Mouse (Mus musculus): ENCODE results near the gene Olfr1160. TPM values are rescaled to one million over a fixed set of nuclear protein-coding genes. Genes with fewer than 3 reads are reported as not detected.

The Olfr1160 gene
- not detected for polyA plus RNA-seq (2015; fragmentation: Illumina TruSeq; extraction: RNeasy Lipid Tissue Mini Kit (QIAGEN cat#74804); ENCODE audit: insufficient read depth, low read depth, low replicate concordance)

GRCm38 (mm10) chr2:88007515-88008318, at the start of gene Olfr1160:
Olfr1160 (minus strand) TSS chr2:88008268.

GRCm38 (mm10) chr2:88051029-88051428, 43.0 kb upstream of the Olfr1160 start, which contains the start of gene Olfr1162:
Olfr1162 (minus strand) TSS chr2:88051129.

GRCm38 (mm10) chr2:88037599-88037998, 29.5 kb upstream of the Olfr1160 start, which contains the start of gene Olfr73:
Olfr73 (minus strand) TSS chr2:88037699.

GRCm38 (mm10) chr2:88022474-88022873, 14.4 kb upstream of the Olfr1160 start, which contains the start of gene Olfr1161:
Olfr1161 (plus strand) TSS chr2:88022774.

GRCm38 (mm10) chr2:87989813-87990212, 18.3 kb downstream of the Olfr1160 start, which contains the start of gene Olfr1158:
Olfr1158 (plus strand) TSS chr2:87990113.

GRCm38 (mm10) chr2:87974563-87974962, 33.5 kb downstream of the Olfr1160 start, which contains the start of gene Olfr74:
Olfr74 (minus strand) TSS chr2:87974663.

GRCm38 (mm10) chr2:87968199-87968598, 39.9 kb downstream of the Olfr1160 start, which contains the start of gene Olfr1157:
Olfr1157 (minus strand) TSS chr2:87968299.

GRCm38 (mm10) chr2:87953000-87953399, 55.1 kb downstream of the Olfr1160 start, which contains the start of gene Olfr1156:
Olfr1156 (minus strand) TSS chr2:87953100.

Other genes with a start within 250 kb of the Olfr1160 start
- not detected for gene Olfr152, start 228.8 kb downstream of the Olfr1160 start, polyA plus RNA-seq (2015; fragmentation: Illumina TruSeq; extraction: RNeasy Lipid Tissue Mini Kit (QIAGEN cat#74804); ENCODE audit: insufficient read depth, low read depth, low replicate concordance)
- gene Olfr1143, start 207.7 kb downstream of the Olfr1160 start, polyA plus RNA-seq (2015; fragmentation: Illumina TruSeq; extraction: RNeasy Lipid Tissue Mini Kit (QIAGEN cat#74804); ENCODE audit: insufficient read depth, low read depth, low replicate concordance), result not detected
- gene Olfr1145, start 198.4 kb downstream of the Olfr1160 start, polyA plus RNA-seq (2015; fragmentation: Illumina TruSeq; extraction: RNeasy Lipid Tissue Mini Kit (QIAGEN cat#74804); ENCODE audit: insufficient read depth, low read depth, low replicate concordance), result not detected
- gene Olfr1148, start 177.7 kb downstream of the Olfr1160 start, polyA plus RNA-seq (2015; fragmentation: Illumina TruSeq; extraction: RNeasy Lipid Tissue Mini Kit (QIAGEN cat#74804); ENCODE audit: insufficient read depth, low read depth, low replicate concordance), result not detected
- gene Olfr1150-ps1, start 164.3 kb downstream of the Olfr1160 start, polyA plus RNA-seq (2015; fragmentation: Illumina TruSeq; extraction: RNeasy Lipid Tissue Mini Kit (QIAGEN cat#74804); ENCODE audit: insufficient read depth, low read depth, low replicate concordance), result not detected
- not detected for gene Olfr1151, start 152.4 kb downstream of the Olfr1160 start, polyA plus RNA-seq (2015; fragmentation: Illumina TruSeq; extraction: RNeasy Lipid Tissue Mini Kit (QIAGEN cat#74804); ENCODE audit: insufficient read depth, low read depth, low replicate concordance)
- gene Olfr1152, start 141.8 kb downstream of the Olfr1160 start, polyA plus RNA-seq (2015; fragmentation: Illumina TruSeq; extraction: RNeasy Lipid Tissue Mini Kit (QIAGEN cat#74804); ENCODE audit: insufficient read depth, low read depth, low replicate concordance), result not detected
- gene Olfr1153, start 113.3 kb downstream of the Olfr1160 start, polyA plus RNA-seq (2015; fragmentation: Illumina TruSeq; extraction: RNeasy Lipid Tissue Mini Kit (QIAGEN cat#74804); ENCODE audit: insufficient read depth, low read depth, low replicate concordance), result not detected
- not detected for gene Olfr1154, start 103.1 kb downstream of the Olfr1160 start, polyA plus RNA-seq (2015; fragmentation: Illumina TruSeq; extraction: RNeasy Lipid Tissue Mini Kit (QIAGEN cat#74804); ENCODE audit: insufficient read depth, low read depth, low replicate concordance)
- gene Olfr1155, start 63.1 kb downstream of the Olfr1160 start, polyA plus RNA-seq (2015; fragmentation: Illumina TruSeq; extraction: RNeasy Lipid Tissue Mini Kit (QIAGEN cat#74804); ENCODE audit: insufficient read depth, low read depth, low replicate concordance), result not detected
- gene Olfr1156, start 55.2 kb downstream of the Olfr1160 start, polyA plus RNA-seq (2015; fragmentation: Illumina TruSeq; extraction: RNeasy Lipid Tissue Mini Kit (QIAGEN cat#74804); ENCODE audit: insufficient read depth, low read depth, low replicate concordance), result not detected
- not detected for gene Olfr1157, start 40.0 kb downstream of the Olfr1160 start, polyA plus RNA-seq (2015; fragmentation: Illumina TruSeq; extraction: RNeasy Lipid Tissue Mini Kit (QIAGEN cat#74804); ENCODE audit: insufficient read depth, low read depth, low replicate concordance)
- not detected for gene Olfr74, start 33.6 kb downstream of the Olfr1160 start, polyA plus RNA-seq (2015; fragmentation: Illumina TruSeq; extraction: RNeasy Lipid Tissue Mini Kit (QIAGEN cat#74804); ENCODE audit: insufficient read depth, low read depth, low replicate concordance)
- gene Olfr1158, start 18.2 kb downstream of the Olfr1160 start, polyA plus RNA-seq (2015; fragmentation: Illumina TruSeq; extraction: RNeasy Lipid Tissue Mini Kit (QIAGEN cat#74804); ENCODE audit: insufficient read depth, low read depth, low replicate concordance), result not detected
- gene Olfr1161, start 14.5 kb upstream of the Olfr1160 start, polyA plus RNA-seq (2015; fragmentation: Illumina TruSeq; extraction: RNeasy Lipid Tissue Mini Kit (QIAGEN cat#74804); ENCODE audit: insufficient read depth, low read depth, low replicate concordance), result not detected
- gene Olfr73, start 29.4 kb upstream of the Olfr1160 start, polyA plus RNA-seq (2015; fragmentation: Illumina TruSeq; extraction: RNeasy Lipid Tissue Mini Kit (QIAGEN cat#74804); ENCODE audit: insufficient read depth, low read depth, low replicate concordance), result not detected
- not detected for gene Olfr1162, start 42.9 kb upstream of the Olfr1160 start, polyA plus RNA-seq (2015; fragmentation: Illumina TruSeq; extraction: RNeasy Lipid Tissue Mini Kit (QIAGEN cat#74804); ENCODE audit: insufficient read depth, low read depth, low replicate concordance)
- gene Olfr1163, start 63.6 kb upstream of the Olfr1160 start, polyA plus RNA-seq (2015; fragmentation: Illumina TruSeq; extraction: RNeasy Lipid Tissue Mini Kit (QIAGEN cat#74804); ENCODE audit: insufficient read depth, low read depth, low replicate concordance), result not detected
- not detected for gene Olfr1164, start 85.7 kb upstream of the Olfr1160 start, polyA plus RNA-seq (2015; fragmentation: Illumina TruSeq; extraction: RNeasy Lipid Tissue Mini Kit (QIAGEN cat#74804); ENCODE audit: insufficient read depth, low read depth, low replicate concordance)
- gene Olfr1166, start 120.0 kb upstream of the Olfr1160 start, polyA plus RNA-seq (2015; fragmentation: Illumina TruSeq; extraction: RNeasy Lipid Tissue Mini Kit (QIAGEN cat#74804); ENCODE audit: insufficient read depth, low read depth, low replicate concordance), result not detected
- gene Olfr1167, start 146.9 kb upstream of the Olfr1160 start, polyA plus RNA-seq (2015; fragmentation: Illumina TruSeq; extraction: RNeasy Lipid Tissue Mini Kit (QIAGEN cat#74804); ENCODE audit: insufficient read depth, low read depth, low replicate concordance), result not detected
- not detected for gene Olfr1168, start 173.6 kb upstream of the Olfr1160 start, polyA plus RNA-seq (2015; fragmentation: Illumina TruSeq; extraction: RNeasy Lipid Tissue Mini Kit (QIAGEN cat#74804); ENCODE audit: insufficient read depth, low read depth, low replicate concordance)
- not detected for gene Olfr1170, start 220.1 kb upstream of the Olfr1160 start, polyA plus RNA-seq (2015; fragmentation: Illumina TruSeq; extraction: RNeasy Lipid Tissue Mini Kit (QIAGEN cat#74804); ENCODE audit: insufficient read depth, low read depth, low replicate concordance)